Mouse (Mus musculus) heart, embryonic 15.5 days (tissue): ENCODE measurements around the gene Ubr2. TPM values are rescaled to one million over a fixed set of nuclear protein-coding genes. Genes with fewer than 3 reads are reported as not detected.

Source experiments
- ATAC-seq: fragments of 200-750 bp; cut with Nextera tagmentation; replicated peaks from 2 replicates; pipeline ENCODE4 v1.8.0; 2017; ENCODE audit warnings: low read depth, moderate TSS enrichment; ENCODE audit not compliant: insufficient number of reproducible peaks, insufficient read depth, low FRiP score
- H3K27ac ChIP-seq: fragments of 300-500 bp; sonication (generic); 2 replicates; pipeline ENCODE4 v1.5.1; 2015; ENCODE audit warnings: mild to moderate bottlenecking, inconsistent platforms
- H3K27me3 ChIP-seq: fragments of 300-500 bp; sonication (generic); 2 replicates; pipeline ENCODE4 v1.6.1; 2015; ENCODE audit warnings: inconsistent platforms
- H3K36me3 ChIP-seq: fragments of 300-500 bp; sonication (generic); 2 replicates; pipeline ENCODE4 v1.6.1; 2015; ENCODE audit warnings: mild to moderate bottlenecking, inconsistent platforms
- H3K4me1 ChIP-seq: fragments of 300-500 bp; sonication (generic); replicated peaks from 2 replicates; pipeline ENCODE4 v1.6.1; 2015; ENCODE audit warnings: inconsistent platforms
- H3K4me2 ChIP-seq: fragments of 300-500 bp; sonication (generic); 2 replicates; pipeline ENCODE4 v1.6.1; 2015; ENCODE audit warnings: inconsistent platforms, mild to moderate bottlenecking, moderate library complexity
- H3K4me3 ChIP-seq: fragments of 300-500 bp; sonication (generic); 2 replicates; pipeline ENCODE4 v1.5.1; 2015; ENCODE audit warnings: mild to moderate bottlenecking, inconsistent platforms
- H3K9ac ChIP-seq: fragments of 300-500 bp; sonication (generic); 2 replicates; pipeline ENCODE4 v1.6.1; 2015; ENCODE audit warnings: mild to moderate bottlenecking, inconsistent platforms
- H3K9me3 ChIP-seq: fragments of 300-500 bp; sonication (generic); replicated peaks from 2 replicates; pipeline ENCODE4 v1.6.1; 2016; ENCODE audit warnings: inconsistent platforms
- WGBS: fragments of 180-500 bp; shearing (Covaris S2); methylation state at CpG from one replicate; pipeline ENCODE4 v1.1.7; 2015; ENCODE audit warnings: mixed read lengths; 5-methylcytosine and 5-hydroxymethylcytosine counted together
- polyA plus RNA-seq: library from polyadenylated mRNA; unstranded; fragments of >200 nt; fragmentation: Nextera tagmentation; extraction: Ambion mirVana; gene quantifications from 2 replicates; pipeline ENCODE4 v1.2.1, GENCODE M21; 2015

The Ubr2 gene
- polyA plus RNA-seq, 1 experiment from 2014 or later: 14.4 TPM

- Histone ChIP-seq H3K4me2 (peak overlapping the region; percentile 86), H3K27me3 (no peaks in the 10 kb centered on the region), H3K4me3 (peak overlapping the region; percentile 62), H3K9ac (peak overlapping the region; percentile 70), H3K4me1 (peaks cover 35% of the 10 kb centered on the region), H3K9me3 (no peaks in the 10 kb centered on the region), H3K36me3 (peaks cover 3% of the 10 kb centered on the region; the same call in 1 of the 2 replicates), H3K27ac (peak overlapping the region; percentile 82)
- ATAC-seq: peak; percentile 10
- WGBS: under 1% methylated on average over 64 of the region's 64 CpGs
Measured at GRCm38 (mm10) chr17:46890843-46891594, 119.3 kb downstream of the Ubr2 start.

GRCm38 (mm10) chr17:46890116-46890815 lies 120.1 kb downstream of the Ubr2 start, which contains the start of gene Tbcc:
Gene Tbcc, plus strand, starts transcription at chr17:46890684.
- Histone ChIP-seq H3K4me2 (peak within 1 kb of the TSS; percentile 92), H3K27me3 (no peaks in the 10 kb centered on the region), H3K27ac (peak within 1 kb of the TSS; percentile 95), H3K36me3 (peaks cover 3% of the 10 kb centered on the region; the same call in 1 of the 2 replicates), H3K4me3 (peak within 1 kb of the TSS; percentile 62), H3K9ac (peak within 1 kb of the TSS; percentile 79), H3K4me1 (peaks cover 41% of the 10 kb centered on the region), H3K9me3 (no peaks in the 10 kb centered on the region)
- 0% methylated on average over 39 of the region's 40 CpGs for WGBS
- ATAC-seq: peak; percentile 92

GRCm38 (mm10) chr17:46889450-46890084 lies 120.8 kb downstream of the Ubr2 start:
- WGBS: under 1% methylated on average over 44 of the region's 44 CpGs
- ATAC-seq: peak; percentile 29
- H3K9ac ChIP-seq: peak overlapping the region; percentile 79

GRCm38 (mm10) chr17:46888511-46889212 lies 121.7 kb downstream of the Ubr2 start:
- peak overlapping the region; percentile 92 for H3K4me2 ChIP-seq
- peaks cover 39% of the 10 kb centered on the region for H3K4me1 ChIP-seq
- peak overlapping the region; percentile 79 for H3K9ac ChIP-seq
- WGBS: 32% methylated on average over 16 of the region's 16 CpGs
- H3K27ac ChIP-seq: peak overlapping the region; percentile 95
- no peaks in the 10 kb centered on the region for H3K27me3 ChIP-seq
- H3K9me3 ChIP-seq: no peaks in the 10 kb centered on the region
- H3K36me3 ChIP-seq: no peaks in the 10 kb centered on the region
- no peak for ATAC-seq
- peak overlapping the region; percentile 62 for H3K4me3 ChIP-seq

More at GRCm38 (mm10) chr17:46889450-46890084, 120.8 kb downstream of the Ubr2 start:
- Histone ChIP-seq H3K27ac (peak overlapping the region; percentile 95), H3K4me1 (peaks cover 41% of the 10 kb centered on the region), H3K9me3 (no peaks in the 10 kb centered on the region), H3K27me3 (no peaks in the 10 kb centered on the region), H3K4me3 (peak overlapping the region; percentile 62), H3K4me2 (peak overlapping the region; percentile 92), H3K36me3 (peaks cover 3% of the 10 kb centered on the region; the same call in 1 of the 2 replicates)

- Histone ChIP-seq H3K36me3 (no peaks in the 10 kb centered on the region), H3K27ac (no peak overlapping the region), H3K4me2 (peak overlapping the region; percentile 35), H3K4me1 (peaks cover 15% of the 10 kb centered on the region), H3K9ac (0 out of 2 replicates have a peak overlapping the region, but pooled peaks have one; percentile 23), H3K4me3 (no peak overlapping the region), H3K9me3 (no peaks in the 10 kb centered on the region), H3K27me3 (no peaks in the 10 kb centered on the region)
- WGBS: 20% methylated on average over 17 of the region's 17 CpGs
- ATAC-seq: no peak
Measured at GRCm38 (mm10) chr17:46885910-46886643, 124.3 kb downstream of the Ubr2 start.

GRCm38 (mm10) chr17:46885218-46885909 lies 125.0 kb downstream of the Ubr2 start:
- WGBS: 47% methylated on average over 11 of the region's 11 CpGs
- Histone ChIP-seq H3K36me3 (no peaks in the 10 kb centered on the region), H3K4me1 (peaks cover 15% of the 10 kb centered on the region), H3K4me2 (peak overlapping the region; percentile 35; the same call in 1 of the 2 replicates), H3K4me3 (no peak overlapping the region), H3K9me3 (no peaks in the 10 kb centered on the region), H3K9ac (0 out of 2 replicates have a peak overlapping the region, but pooled peaks have one; percentile 23), H3K27me3 (no peaks in the 10 kb centered on the region), H3K27ac (no peak overlapping the region)
- no peak for ATAC-seq

GRCm38 (mm10) chr17:46884766-46885165 lies 125.6 kb downstream of the Ubr2 start:
- Histone ChIP-seq H3K4me3 (no peak overlapping the region), H3K9me3 (no peaks in the 10 kb centered on the region), H3K36me3 (no peaks in the 10 kb centered on the region), H3K4me1 (peaks cover 19% of the 10 kb centered on the region), H3K27ac (no peak overlapping the region), H3K9ac (no peak overlapping the region), H3K4me2 (no peak overlapping the region), H3K27me3 (no peaks in the 10 kb centered on the region)
- ATAC-seq: no peak
- WGBS: 86% methylated on average over 6 of the region's 6 CpGs

- Histone ChIP-seq H3K9me3 (no peaks in the 10 kb centered on the region), H3K9ac (no peak overlapping the region), H3K4me1 (peaks cover 16% of the 10 kb centered on the region), H3K36me3 (no peaks in the 10 kb centered on the region), H3K4me3 (no peak overlapping the region), H3K27ac (no peak overlapping the region), H3K27me3 (no peaks in the 10 kb centered on the region), H3K4me2 (no peak overlapping the region)
- 88% methylated on average over 9 of the region's 9 CpGs for WGBS
- no peak for ATAC-seq
Measured at GRCm38 (mm10) chr17:46883107-46883506, 127.2 kb downstream of the Ubr2 start.

- H3K27me3 ChIP-seq: no peaks in the 10 kb centered on the region
- no peaks in the 10 kb centered on the region for H3K9me3 ChIP-seq
- H3K4me2 ChIP-seq: no peak overlapping the region
- H3K27ac ChIP-seq: no peak overlapping the region
- no peaks in the 10 kb centered on the region for H3K36me3 ChIP-seq
- 81% methylated on average over 6 of the region's 6 CpGs for WGBS
- H3K4me3 ChIP-seq: no peak overlapping the region
- H3K4me1 ChIP-seq: peaks cover 20% of the 10 kb centered on the region
- no peak for ATAC-seq
- H3K9ac ChIP-seq: no peak overlapping the region
Measured at GRCm38 (mm10) chr17:46881728-46882127, 128.6 kb downstream of the Ubr2 start.

GRCm38 (mm10) chr17:46880322-46880721 lies 130.0 kb downstream of the Ubr2 start:
- Histone ChIP-seq H3K36me3 (no peaks in the 10 kb centered on the region), H3K4me2 (no peak overlapping the region), H3K4me3 (no peak overlapping the region), H3K9me3 (no peaks in the 10 kb centered on the region), H3K9ac (no peak overlapping the region), H3K27me3 (no peaks in the 10 kb centered on the region), H3K4me1 (peaks cover 12% of the 10 kb centered on the region), H3K27ac (peak overlapping the region; percentile 13; the same call in 1 of the 2 replicates)
- 55% methylated on average over 2 of the region's 2 CpGs for WGBS
- ATAC-seq: no peak
